Mouse (Mus musculus) stomach, embryonic 16.5 days (tissue): ENCODE data around the gene Rims4. TPM values are rescaled to one million over a fixed set of nuclear protein-coding genes. Genes with fewer than 3 reads are reported as not detected.

Experiments used
- ATAC-seq: fragments of 200-750 bp; cut with Nextera tagmentation; 2 replicates; pipeline ENCODE4 v1.8.0; 2017; ENCODE audit warnings: moderate number of reproducible peaks, moderate TSS enrichment; ENCODE audit not compliant: insufficient read depth, low FRiP score
- H3K27ac ChIP-seq: fragments of 300-500 bp; sonication (generic); 2 replicates; pipeline ENCODE4 v1.5.1; 2014; ENCODE audit warnings: low read length
- H3K27me3 ChIP-seq: fragments of 300-500 bp; sonication (generic); 2 replicates; pipeline ENCODE4 v1.6.1; 2014; ENCODE audit warnings: low read length, control low read depth, mixed read lengths; ENCODE audit not compliant: control insufficient read depth, insufficient read depth
- H3K36me3 ChIP-seq: fragments of 300-500 bp; sonication (generic); 2 replicates; pipeline ENCODE4 v1.6.1; 2014; ENCODE audit warnings: low read length; ENCODE audit not compliant: control insufficient read depth, insufficient read depth
- H3K4me1 ChIP-seq: fragments of 300-500 bp; sonication (generic); 2 replicates; pipeline ENCODE4 v1.6.1; 2014; ENCODE audit warnings: low read length, control low read depth, mixed read lengths; ENCODE audit not compliant: control insufficient read depth, insufficient read depth
- H3K4me2 ChIP-seq: fragments of 300-500 bp; sonication (generic); 2 replicates; pipeline ENCODE4 v1.6.1; 2014; ENCODE audit warnings: low read depth, low read length, mixed read lengths
- H3K4me3 ChIP-seq: fragments of 300-500 bp; sonication (generic); replicated peaks from 2 replicates; pipeline ENCODE4 v1.5.1; 2014; ENCODE audit warnings: mild to moderate bottlenecking, low read length
- H3K9ac ChIP-seq: fragments of 300-500 bp; sonication (generic); 2 replicates; pipeline ENCODE4 v1.6.1; 2014; ENCODE audit warnings: low read length
- H3K9me3 ChIP-seq: fragments of 300-500 bp; sonication (generic); replicated peaks from 2 replicates; pipeline ENCODE4 v1.6.1; 2016; ENCODE audit warnings: low read length, control low read depth; ENCODE audit not compliant: control insufficient read depth
- WGBS: fragments of 180-500 bp; shearing (Covaris S2); extraction: QIAGEN DNeasy Blood & Tissue Kit; methylation state at CpG from one replicate; pipeline ENCODE4 v1.1.7; 2014; 5-methylcytosine and 5-hydroxymethylcytosine counted together
- polyA plus RNA-seq: library from polyadenylated mRNA; unstranded; fragments of >200 nt; fragmentation: Nextera tagmentation; extraction: Ambion mirVana; gene quantifications from 2 replicates; pipeline ENCODE4 v1.2.1, GENCODE M21; 2015

Rims4 gene
- polyA plus RNA-seq = 0.29 and 0.40 TPM in 2 replicates

GRCm38 (mm10) chr2:163918317-163919258 is at the start of gene Rims4:
Rims4 (minus strand) TSS chr2:163918683.
- peak within 1 kb of the TSS; percentile 65 for H3K9ac ChIP-seq
- peaks cover 68% of the 10 kb centered on the region for H3K27me3 ChIP-seq
- peak within 1 kb of the TSS; percentile 54 for H3K4me3 ChIP-seq
- WGBS = 2% methylated on average over 84 of the region's 115 CpGs
- peak; percentile 78 for ATAC-seq
- H3K36me3 ChIP-seq = no peaks in the 10 kb centered on the region
- H3K4me2 ChIP-seq = peak within 1 kb of the TSS; percentile 97
- no peak within 1 kb of the TSS for H3K27ac ChIP-seq
- no peaks in the 10 kb centered on the region for H3K9me3 ChIP-seq
- H3K4me1 ChIP-seq = peaks cover 5% of the 10 kb centered on the region

DNA sequence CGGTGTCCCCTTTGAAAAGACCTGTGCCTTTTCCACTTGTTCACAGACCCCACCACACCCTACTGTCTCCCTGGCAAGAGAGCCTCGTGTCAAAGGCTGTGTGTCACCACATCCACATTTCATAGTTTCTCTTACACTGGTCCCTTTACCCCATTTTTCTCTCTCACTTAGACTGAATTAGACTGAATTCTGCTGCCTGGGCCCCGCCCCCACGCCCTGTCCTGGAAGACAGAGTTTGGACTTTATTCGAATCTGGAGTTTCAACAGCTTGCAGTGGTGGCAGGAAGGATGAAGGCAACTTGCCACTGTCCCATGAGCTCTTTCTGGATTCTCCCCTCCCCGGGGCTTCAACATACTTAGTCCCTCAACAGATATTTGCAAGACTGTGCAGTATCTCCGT is 47.2 kb upstream of the Rims4 start:
- no peaks in the 10 kb centered on the region for H3K4me1 ChIP-seq
- ATAC-seq = no peak
- H3K4me3 ChIP-seq = no peak overlapping the region
- no peaks in the 10 kb centered on the region for H3K36me3 ChIP-seq
- H3K27me3 ChIP-seq = no peaks in the 10 kb centered on the region
- H3K27ac ChIP-seq = no peak overlapping the region
- H3K4me2 ChIP-seq = no peak overlapping the region
- no peak overlapping the region for H3K9ac ChIP-seq
- 72% methylated on average over 7 of the region's 7 CpGs for WGBS
- H3K9me3 ChIP-seq = no peaks in the 10 kb centered on the region

- Histone ChIP-seq H3K4me3 (no peak overlapping the region), H3K9me3 (no peaks in the 10 kb centered on the region), H3K36me3 (no peaks in the 10 kb centered on the region), H3K27ac (no peak overlapping the region), H3K4me2 (no peak overlapping the region), H3K9ac (no peak overlapping the region), H3K27me3 (no peaks in the 10 kb centered on the region), H3K4me1 (no peaks in the 10 kb centered on the region)
- ATAC-seq = no peak
- WGBS = 62% methylated on average over 19 of the region's 19 CpGs
Measured at GRCm38 (mm10) chr2:163964606-163965560, 46.4 kb upstream of the Rims4 start.

GRCm38 (mm10) chr2:163953622-163954310 is 35.3 kb upstream of the Rims4 start:
- 58% methylated on average over 7 of the region's 7 CpGs for WGBS
- Histone ChIP-seq H3K27ac (no peak overlapping the region), H3K4me1 (no peaks in the 10 kb centered on the region)

DNA sequence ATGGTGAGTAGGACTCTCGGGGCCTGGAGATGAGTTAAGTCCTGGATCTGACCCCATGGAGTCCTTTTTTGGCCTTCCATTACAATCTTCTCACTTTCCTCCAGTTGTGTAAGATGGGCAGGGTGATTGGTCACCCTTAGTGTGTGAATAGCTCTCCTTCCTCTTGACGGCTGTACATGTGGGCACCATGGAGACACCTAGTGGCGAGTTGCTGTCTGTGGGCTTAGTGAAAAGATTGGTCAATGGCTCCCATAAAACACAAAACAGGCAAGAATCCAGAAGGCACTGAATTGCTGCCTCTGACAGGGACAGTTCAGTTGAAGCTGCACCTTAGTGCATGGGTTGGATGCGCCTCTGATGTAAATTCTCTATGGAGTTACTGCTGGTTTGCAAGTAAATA is 33.3 kb upstream of the Rims4 start:
- no peak overlapping the region for H3K9ac ChIP-seq
- H3K36me3 ChIP-seq = no peaks in the 10 kb centered on the region
- H3K9me3 ChIP-seq = no peaks in the 10 kb centered on the region
- WGBS = 17% methylated on average over 4 of the region's 4 CpGs
- no peak for ATAC-seq
- H3K4me3 ChIP-seq = no peak overlapping the region
- H3K27me3 ChIP-seq = no peaks in the 10 kb centered on the region
- no peak overlapping the region for H3K27ac ChIP-seq
- H3K4me2 ChIP-seq = no peak overlapping the region
- H3K4me1 ChIP-seq = no peaks in the 10 kb centered on the region

More at GRCm38 (mm10) chr2:163953622-163954310, 35.3 kb upstream of the Rims4 start:
- no peak overlapping the region for H3K4me3 ChIP-seq
- H3K36me3 ChIP-seq = no peaks in the 10 kb centered on the region
- H3K9ac ChIP-seq = no peak overlapping the region
- ATAC-seq = no peak
- H3K4me2 ChIP-seq = no peak overlapping the region
- H3K27me3 ChIP-seq = no peaks in the 10 kb centered on the region
- 0 out of 2 replicates have a peak, but pooled peaks cover 5% of the 10 kb centered on the region for H3K9me3 ChIP-seq

DNA sequence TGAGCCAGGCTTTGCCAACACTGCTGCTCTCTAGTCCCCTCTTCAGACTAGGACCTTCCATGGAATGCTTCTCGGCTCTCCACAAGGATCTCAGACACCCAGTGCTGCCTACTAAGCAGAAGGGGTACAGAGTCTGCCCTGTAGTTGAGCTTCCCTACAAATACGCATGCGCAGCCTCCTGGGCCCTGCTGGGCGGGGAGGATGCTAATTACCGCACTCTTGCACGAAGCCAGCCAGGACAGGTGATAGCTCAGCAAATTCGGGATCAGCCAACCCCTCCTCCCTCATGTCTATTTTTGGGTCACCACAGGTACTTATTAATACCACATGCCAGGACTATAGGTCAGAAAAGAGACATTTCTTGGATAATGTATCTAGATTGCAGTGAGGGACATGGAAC is 29.5 kb upstream of the Rims4 start:
- H3K9me3 ChIP-seq = no peaks in the 10 kb centered on the region
- H3K36me3 ChIP-seq = no peaks in the 10 kb centered on the region
- ATAC-seq = no peak
- no peaks in the 10 kb centered on the region for H3K27me3 ChIP-seq
- no peak overlapping the region for H3K4me3 ChIP-seq
- WGBS = 73% methylated on average over 7 of the region's 7 CpGs
- no peak overlapping the region for H3K4me2 ChIP-seq
- H3K27ac ChIP-seq = no peak overlapping the region
- H3K9ac ChIP-seq = no peak overlapping the region
- H3K4me1 ChIP-seq = no peaks in the 10 kb centered on the region

DNA sequence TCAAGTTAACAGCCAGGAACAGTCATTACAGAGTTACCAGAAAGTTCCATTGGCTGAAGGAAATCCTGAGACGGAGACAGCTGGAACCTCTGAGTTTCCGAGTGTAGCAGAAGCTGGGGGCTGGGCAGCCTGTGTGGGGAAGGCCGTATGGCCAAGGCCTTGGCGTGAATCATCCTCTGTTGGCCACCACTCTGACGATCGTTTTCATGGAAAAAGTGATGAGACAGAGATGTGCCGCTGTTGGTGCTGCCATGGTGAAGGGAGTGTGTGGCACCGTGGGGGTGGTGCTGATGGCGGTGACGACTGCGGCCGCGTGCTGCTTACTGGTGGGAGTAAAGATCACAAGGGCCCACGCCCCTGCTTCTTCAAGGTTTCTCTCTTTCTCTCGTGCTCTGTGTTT is 27.7 kb upstream of the Rims4 start:
- Histone ChIP-seq H3K4me1 (no peaks in the 10 kb centered on the region), H3K9me3 (no peaks in the 10 kb centered on the region), H3K27me3 (no peaks in the 10 kb centered on the region), H3K27ac (no peak overlapping the region), H3K9ac (no peak overlapping the region), H3K36me3 (no peaks in the 10 kb centered on the region), H3K4me3 (no peak overlapping the region), H3K4me2 (no peak overlapping the region)
- ATAC-seq = no peak
- 64% methylated on average over 15 of the region's 15 CpGs for WGBS

DNA sequence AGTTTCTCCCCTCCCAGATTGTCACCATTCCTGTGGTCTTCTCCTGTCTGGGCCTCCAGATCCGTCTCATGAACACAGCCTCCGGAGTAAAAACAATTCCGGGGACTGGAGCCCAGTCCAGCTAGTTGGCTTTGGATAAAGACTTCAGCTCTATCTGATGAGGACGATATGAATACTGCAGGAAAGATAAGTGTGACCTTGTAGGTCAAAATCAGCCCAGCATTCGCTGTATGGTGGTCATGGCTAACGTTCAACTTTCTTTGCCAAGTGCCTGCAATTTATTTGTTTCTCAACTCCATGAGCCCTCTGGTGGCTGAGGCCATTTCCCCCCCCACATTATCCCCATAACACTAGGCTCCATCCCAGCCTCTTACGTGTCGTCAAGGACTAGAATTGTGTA is 26.0 kb upstream of the Rims4 start:
- H3K27ac ChIP-seq = no peak overlapping the region
- WGBS = 74% methylated on average over 8 of the region's 8 CpGs
- no peak overlapping the region for H3K4me2 ChIP-seq
- H3K4me3 ChIP-seq = no peak overlapping the region
- ATAC-seq = no peak
- H3K4me1 ChIP-seq = no peaks in the 10 kb centered on the region
- H3K9ac ChIP-seq = no peak overlapping the region
- no peaks in the 10 kb centered on the region for H3K36me3 ChIP-seq
- no peaks in the 10 kb centered on the region for H3K27me3 ChIP-seq
- no peaks in the 10 kb centered on the region for H3K9me3 ChIP-seq
